Mouse (Mus musculus): ENCODE results near the gene Filip1l. TPM values are rescaled to one million over a fixed set of nuclear protein-coding genes. Genes with fewer than 3 reads are reported as not detected.

The Filip1l gene
- polyA plus RNA-seq, 1 experiment from 2014 or later: 30.4 TPM

DNA sequence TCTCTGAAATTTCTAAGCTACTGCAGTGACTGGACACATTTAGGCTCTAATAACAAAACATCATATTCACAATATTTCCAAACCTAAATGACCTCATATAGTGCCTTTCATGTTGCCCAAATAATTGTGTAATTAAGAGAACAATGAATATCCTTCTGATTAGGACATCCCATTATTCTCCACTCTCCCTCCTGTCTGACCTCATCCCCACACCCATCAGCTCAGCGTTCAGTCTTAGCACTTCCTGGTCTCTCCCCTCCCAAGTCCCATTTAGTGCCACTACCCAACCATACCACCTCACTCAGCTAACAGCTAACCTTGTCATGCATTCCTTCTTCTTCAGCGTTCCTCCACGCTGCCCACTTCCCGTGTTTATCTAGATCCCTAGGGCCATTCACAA, 130.0 kb downstream of the Filip1l start:
- DNase-seq (ENCODE audit: low spot score): no peak

DNA sequence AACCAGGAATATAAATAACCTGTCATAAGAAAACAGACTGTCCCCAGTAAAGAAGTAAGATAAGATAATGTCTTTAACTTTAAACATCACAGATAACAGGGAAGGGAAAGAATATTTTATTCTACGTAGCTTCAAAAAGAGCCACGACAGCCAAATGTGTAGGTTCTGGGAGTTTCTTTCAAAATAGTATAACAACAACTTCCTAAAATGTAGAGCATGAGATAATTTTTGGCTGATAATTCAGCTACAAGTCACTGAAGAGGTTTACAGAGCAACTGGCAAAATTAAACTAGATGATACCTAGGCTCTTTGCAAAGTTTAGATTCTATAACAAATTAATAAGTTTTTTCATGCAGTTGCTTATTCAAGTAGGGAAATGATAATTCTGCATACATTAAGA, 130.6 kb downstream of the Filip1l start:
- Histone ChIP-seq H3K9ac (ENCODE audit: low read depth, low read length) (no peak overlapping the region), H3K9me3 (replicated peaks; ENCODE audit: low read length) (no peaks in the 10 kb centered on the region), H3K4me3 (replicated peaks; ENCODE audit: low read depth, low read length) (no peak overlapping the region), H3K36me3 (ENCODE audit: insufficient read depth, low read length) (no peaks in the 10 kb centered on the region), H3K27ac (no peak overlapping the region), H3K4me2 (ENCODE audit: low read length) (no peak overlapping the region), H3K27me3 (ENCODE audit: insufficient read depth, low read length) (no peaks in the 10 kb centered on the region), H3K4me1 (replicated peaks; ENCODE audit: insufficient read depth, low read length) (peaks cover 3% of the 10 kb centered on the region; the same call in 1 of the 2 replicates)
- DNase-seq (ENCODE audit: low spot score) (no peak), ATAC-seq (replicated peaks; ENCODE audit: low FRiP score, low read depth) (no peak)
- WGBS: 72% methylated on average over 2 of the region's 2 CpGs
- TF ChIP-seq CTCF (IDR thresholded peaks at IDR 0.05; ENCODE audit: low read depth): no peak

More for the DNA sequence above, 130.0 kb downstream of the Filip1l start:
- no peak overlapping the region for H3K4me2 ChIP-seq (ENCODE audit: low read length)
- H3K27me3 ChIP-seq (ENCODE audit: insufficient read depth, low read length): no peaks in the 10 kb centered on the region
- no peaks in the 10 kb centered on the region for H3K36me3 ChIP-seq (ENCODE audit: insufficient read depth, low read length)
- no peak overlapping the region for H3K27ac ChIP-seq
- WGBS: 62% methylated on average over 4 of the region's 4 CpGs
- TF ChIP-seq CTCF (IDR thresholded peaks at IDR 0.05; ENCODE audit: low read depth): no peak
- no peak for ATAC-seq (replicated peaks; ENCODE audit: low FRiP score, low read depth)
- no peaks in the 10 kb centered on the region for H3K9me3 ChIP-seq (replicated peaks; ENCODE audit: low read length)
- H3K4me3 ChIP-seq (replicated peaks; ENCODE audit: low read depth, low read length): no peak overlapping the region
- H3K9ac ChIP-seq (ENCODE audit: low read depth, low read length): no peak overlapping the region
- peaks cover 3% of the 10 kb centered on the region; the same call in 1 of the 2 replicates for H3K4me1 ChIP-seq (replicated peaks; ENCODE audit: insufficient read depth, low read length)

DNA sequence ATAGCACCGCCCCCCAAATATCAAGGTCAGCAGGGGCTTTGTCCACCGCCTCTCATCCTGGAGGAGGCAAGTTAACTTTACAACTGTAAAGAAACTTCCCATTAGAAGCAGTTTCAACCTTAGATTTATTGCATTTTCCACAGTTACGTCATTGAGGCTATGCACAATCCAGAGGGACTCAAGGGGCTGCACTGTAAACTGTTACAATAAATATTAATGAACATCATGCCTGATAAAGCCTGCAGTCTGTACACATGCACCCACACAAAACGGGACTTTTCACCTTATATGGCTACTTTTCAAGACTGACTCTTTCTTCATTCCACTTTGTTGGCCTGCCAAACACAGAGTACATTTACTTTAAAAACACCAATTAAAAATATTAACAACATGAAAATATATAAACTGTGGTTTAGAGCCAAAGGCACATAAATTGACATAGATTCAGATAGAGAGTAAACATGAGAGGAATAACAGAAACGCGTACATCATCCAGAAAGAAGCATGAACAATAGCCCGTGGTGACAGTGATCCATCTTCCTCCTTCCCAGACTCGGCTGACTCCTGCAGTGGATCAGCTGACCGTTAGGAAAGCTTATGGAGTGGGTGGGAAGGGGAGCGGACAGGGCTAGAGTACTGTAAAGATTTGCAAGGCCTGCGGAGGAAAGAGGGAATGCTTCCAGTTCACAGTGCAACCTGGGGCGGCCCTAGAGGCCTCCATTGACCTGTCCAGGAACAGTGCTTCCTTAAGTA, 131.3 kb downstream of the Filip1l start:
- peak; percentile 87 for ATAC-seq (replicated peaks; ENCODE audit: low FRiP score, low read depth)
- Histone ChIP-seq H3K36me3 (ENCODE audit: insufficient read depth, low read length) (no peaks in the 10 kb centered on the region), H3K4me3 (replicated peaks; ENCODE audit: low read depth, low read length) (no peak overlapping the region), H3K27me3 (ENCODE audit: insufficient read depth, low read length) (no peaks in the 10 kb centered on the region), H3K4me1 (replicated peaks; ENCODE audit: insufficient read depth, low read length) (peaks cover 3% of the 10 kb centered on the region; the same call in 1 of the 2 replicates), H3K9me3 (replicated peaks; ENCODE audit: low read length) (no peaks in the 10 kb centered on the region), H3K4me2 (ENCODE audit: low read length) (no peak overlapping the region), H3K9ac (ENCODE audit: low read depth, low read length) (no peak overlapping the region), H3K27ac (peak overlapping the region; percentile 60; the same call in 1 of the 2 replicates)
- WGBS: 38% methylated on average over 12 of the region's 12 CpGs
- DNase-seq (ENCODE audit: low spot score): peak; percentile 94
- TF ChIP-seq CTCF (IDR thresholded peaks at IDR 0.05; ENCODE audit: low read depth): no peak

GRCm38 (mm10) chr16:57485265-57485664, 132.4 kb downstream of the Filip1l start:
- Histone ChIP-seq H3K4me3 (replicated peaks; ENCODE audit: low read depth, low read length) (no peak overlapping the region), H3K9me3 (replicated peaks; ENCODE audit: low read length) (no peaks in the 10 kb centered on the region), H3K4me2 (ENCODE audit: low read length) (no peak overlapping the region), H3K27ac (no peak overlapping the region), H3K9ac (ENCODE audit: low read depth, low read length) (no peak overlapping the region), H3K36me3 (ENCODE audit: insufficient read depth, low read length) (no peaks in the 10 kb centered on the region), H3K4me1 (replicated peaks; ENCODE audit: insufficient read depth, low read length) (peaks cover 3% of the 10 kb centered on the region; the same call in 1 of the 2 replicates), H3K27me3 (ENCODE audit: insufficient read depth, low read length) (no peaks in the 10 kb centered on the region)
- 67% methylated on average over 9 of the region's 9 CpGs for WGBS
- DNase-seq (ENCODE audit: low spot score) (no peak), ATAC-seq (replicated peaks; ENCODE audit: low FRiP score, low read depth) (no peak)
- TF ChIP-seq CTCF (IDR thresholded peaks at IDR 0.05; ENCODE audit: low read depth): no peak

DNA sequence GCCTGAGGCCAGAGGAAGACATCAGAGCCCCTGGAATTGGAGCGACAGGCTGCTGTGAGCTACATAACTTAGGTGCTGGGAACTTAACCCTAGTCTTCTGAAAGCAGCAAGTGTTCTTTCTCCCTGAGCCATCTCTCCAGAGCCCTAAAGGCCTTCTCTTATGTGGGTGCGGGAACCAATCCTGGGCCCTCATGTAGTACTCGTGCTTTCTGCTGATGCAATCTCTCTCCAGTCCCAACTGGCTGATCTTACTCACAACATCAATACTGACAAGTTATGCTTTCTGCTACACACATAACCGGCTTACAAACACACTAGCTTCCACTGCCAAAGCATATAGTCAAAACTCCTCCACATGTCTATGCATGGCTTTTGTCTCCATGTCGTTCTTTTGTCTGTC, 133.4 kb downstream of the Filip1l start:
- H3K36me3 ChIP-seq (ENCODE audit: insufficient read depth, low read length): no peaks in the 10 kb centered on the region
- 79% methylated on average over 5 of the region's 5 CpGs for WGBS
- H3K4me1 ChIP-seq (replicated peaks; ENCODE audit: insufficient read depth, low read length): 0 out of 2 replicates have a peak, but pooled peaks cover 3% of the 10 kb centered on the region
- H3K27me3 ChIP-seq (ENCODE audit: insufficient read depth, low read length): no peaks in the 10 kb centered on the region
- no peak overlapping the region for H3K27ac ChIP-seq
- no peak overlapping the region; the same call in 1 of the 2 replicates for H3K9ac ChIP-seq (ENCODE audit: low read depth, low read length)
- no peak for DNase-seq (ENCODE audit: low spot score)
- no peaks in the 10 kb centered on the region for H3K9me3 ChIP-seq (replicated peaks; ENCODE audit: low read length)
- no peak overlapping the region for H3K4me2 ChIP-seq (ENCODE audit: low read length)
- no peak for ATAC-seq (replicated peaks; ENCODE audit: low FRiP score, low read depth)
- no peak for TF ChIP-seq CTCF (IDR thresholded peaks at IDR 0.05; ENCODE audit: low read depth)
- H3K4me3 ChIP-seq (replicated peaks; ENCODE audit: low read depth, low read length): no peak overlapping the region

- no peak for TF ChIP-seq CTCF (IDR thresholded peaks at IDR 0.05; ENCODE audit: low read depth)
- H3K36me3 ChIP-seq (ENCODE audit: insufficient read depth, low read length): no peaks in the 10 kb centered on the region
- no peak for ATAC-seq (replicated peaks; ENCODE audit: low FRiP score, low read depth)
Measured at GRCm38 (mm10) chr16:57488661-57489060, 135.8 kb downstream of the Filip1l start.

More at GRCm38 (mm10) chr16:57488661-57489060, 135.8 kb downstream of the Filip1l start:
- Histone ChIP-seq H3K4me1 (replicated peaks; ENCODE audit: insufficient read depth, low read length) (0 out of 2 replicates have a peak, but pooled peaks cover 3% of the 10 kb centered on the region), H3K9me3 (replicated peaks; ENCODE audit: low read length) (no peaks in the 10 kb centered on the region), H3K27me3 (ENCODE audit: insufficient read depth, low read length) (no peaks in the 10 kb centered on the region), H3K4me3 (replicated peaks; ENCODE audit: low read depth, low read length) (no peak overlapping the region), H3K9ac (ENCODE audit: low read depth, low read length) (no peak overlapping the region), H3K27ac (no peak overlapping the region), H3K4me2 (ENCODE audit: low read length) (no peak overlapping the region)
- DNase-seq (ENCODE audit: low spot score): no peak
